Mouse (Mus musculus) liver, embryonic 14.5 days (tissue): Measurements from ENCODE around the gene Gimd1. TPM values are rescaled to one million over a fixed set of nuclear protein-coding genes. Genes with fewer than 3 reads are reported as not detected.

Experiments used
- ATAC-seq: fragments of 200-750 bp; cut with Nextera tagmentation; 2 replicates; pipeline ENCODE4 v1.8.0; 2017; ENCODE audit warnings: moderate number of reproducible peaks, mild to moderate bottlenecking, moderate library complexity; ENCODE audit not compliant: insufficient read depth
- DNase-seq, 3 experiments: peaks; one replicate each; pipeline ENCODE4 v3.0.0-alpha.2; 2012 to 2013; ENCODE audit warnings: low read depth in 3 of 3, low spot score in 3 of 3
- H3K27ac ChIP-seq: fragments of 300-500 bp; sonication (generic); 2 replicates; pipeline ENCODE4 v1.5.1; 2014; ENCODE audit warnings: moderate library complexity, mild to moderate bottlenecking, control low read depth, inconsistent platforms
- H3K27me3 ChIP-seq: fragments of 300-500 bp; sonication (generic); 2 replicates; pipeline ENCODE4 v1.6.1; 2014; ENCODE audit warnings: mild to moderate bottlenecking, low read length, moderate library complexity; ENCODE audit not compliant: control insufficient read depth, insufficient read depth
- H3K36me3 ChIP-seq: fragments of 300-500 bp; sonication (generic); replicated peaks from 2 replicates; pipeline ENCODE4 v1.6.1; 2014; ENCODE audit warnings: low read depth; ENCODE audit not compliant: control insufficient read depth, insufficient read depth
- H3K4me1 ChIP-seq, 2 experiments: fragments of 200-500 bp in 1 of 2; fragments of 300-500 bp in 1 of 2; sonication (generic) in 1 of 2; replicated peaks; 2 replicates each; pipeline ENCODE4 v1.6.1; 2012 to 2014; ENCODE audit warnings: antibody characterized with exemption in 1 of 2, inconsistent platforms in 1 of 2, low read length in 1 of 2; ENCODE audit not compliant: control insufficient read depth in 2 of 2, insufficient read depth in 2 of 2
- H3K4me2 ChIP-seq: fragments of 300-500 bp; sonication (generic); 2 replicates; pipeline ENCODE4 v1.6.1; 2014; ENCODE audit warnings: low read depth, mild to moderate bottlenecking, control low read depth, moderate library complexity
- H3K4me3 ChIP-seq, 2 experiments: fragments of 200-500 bp in 1 of 2; fragments of 300-500 bp in 1 of 2; sonication (generic) in 1 of 2; 2 replicates each; pipeline ENCODE4 v1.5.1; 2012 to 2014; ENCODE audit warnings: low read depth in 2 of 2, low read length in 2 of 2, mild to moderate bottlenecking in 2 of 2, control low read depth in 1 of 2, inconsistent platforms in 1 of 2, moderate library complexity in 1 of 2; ENCODE audit not compliant: insufficient read depth in 1 of 2
- H3K9ac ChIP-seq: fragments of 300-500 bp; sonication (generic); replicated peaks from 2 replicates; pipeline ENCODE4 v1.6.1; 2014; ENCODE audit warnings: mild to moderate bottlenecking, control low read depth, moderate library complexity
- H3K9me3 ChIP-seq: fragments of 300-500 bp; sonication (generic); 2 replicates; pipeline ENCODE4 v1.6.1; 2016; ENCODE audit warnings: low read length, mixed read lengths; ENCODE audit not compliant: control insufficient read depth
- CTCF ChIP-seq: IDR thresholded peaks from 2 replicates; pipeline ENCODE4 v1.5.1; 2016; ENCODE audit warnings: antibody characterized with exemption, low read depth, control low read depth
- EP300 ChIP-seq: IDR thresholded peaks from 2 replicates; pipeline ENCODE4 v1.6.1; 2016; ENCODE audit warnings: antibody characterized with exemption, low read depth
- WGBS: fragments of 180-500 bp; shearing (Covaris S2); extraction: QIAGEN DNeasy Blood & Tissue Kit; methylation state at CpG from one replicate; pipeline ENCODE4 v1.1.7; 2014; ENCODE audit not compliant: insufficient replicate concordance; 5-methylcytosine and 5-hydroxymethylcytosine counted together
- polyA plus RNA-seq, 2 experiments: library from polyadenylated mRNA; depleted of rRNA in 1 of 2; stranded (reverse) in 1 of 2; unstranded in 1 of 2; fragments of >200 nt; fragmentation: Nextera tagmentation in 1 of 2; extraction: Ambion mirVana in 1 of 2; gene quantifications; 2 replicates each; pipeline versions ENCODE4 v1.2.1 to v1.2.3; 2012 to 2014

Gimd1 gene
- polyA plus RNA-seq, 2 experiments, result 4.2 to 7.9 TPM

DNA sequence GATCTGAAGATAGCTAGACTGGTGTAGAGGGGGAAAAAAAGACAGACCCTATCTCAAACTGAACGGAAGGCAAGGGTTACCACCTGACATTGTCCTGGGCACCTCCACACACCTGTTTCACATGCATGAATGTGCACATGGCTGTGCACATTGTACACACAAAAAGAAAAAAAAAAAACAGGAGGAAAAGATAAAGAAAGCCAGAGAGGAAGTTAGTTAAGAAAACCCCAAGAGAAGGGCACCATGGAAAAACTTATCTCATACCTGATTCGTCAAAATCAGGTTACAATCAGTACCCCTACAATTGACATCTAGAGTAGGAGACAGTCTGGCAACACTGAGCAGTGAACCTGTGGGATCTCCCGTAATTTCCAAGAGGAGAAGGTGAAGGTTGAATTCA is 39.6 kb upstream of the Gimd1 start:
- Histone ChIP-seq H3K9ac (no peak overlapping the region), H3K27ac (no peak overlapping the region), H3K4me3 (no peak overlapping the region), H3K27me3 (no peaks in the 10 kb centered on the region), H3K36me3 (no peaks in the 10 kb centered on the region), H3K4me1 (no peaks in the 10 kb centered on the region), H3K4me2 (no peak overlapping the region), H3K9me3 (no peaks in the 10 kb centered on the region)
- DNase-seq (no peak), ATAC-seq (no peak)
- WGBS, result 44% methylated on average over 3 of the region's 3 CpGs
- TF ChIP-seq CTCF (no peak), EP300 (no peak)

DNA sequence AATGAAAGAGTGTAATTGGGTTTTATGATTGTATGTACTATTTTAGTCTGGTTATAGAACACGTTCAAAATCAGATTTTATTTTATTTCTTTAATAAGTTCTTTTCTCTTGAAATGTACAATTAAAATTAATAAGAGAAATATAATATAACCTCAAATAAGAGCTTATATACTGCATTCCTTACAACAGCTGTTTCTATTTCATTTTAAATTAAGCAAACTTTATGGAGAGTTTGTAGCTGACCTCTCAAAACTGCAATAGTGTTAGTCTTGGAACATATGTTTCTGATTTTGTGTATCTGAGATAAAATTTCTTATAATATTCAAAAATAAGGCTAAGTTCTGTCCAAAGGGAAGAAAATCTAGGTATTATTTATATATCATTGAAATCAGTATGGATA is 39.0 kb upstream of the Gimd1 start:
- Histone ChIP-seq H3K27ac (no peak overlapping the region), H3K9me3 (no peaks in the 10 kb centered on the region), H3K4me2 (no peak overlapping the region), H3K4me3 (no peak overlapping the region), H3K9ac (no peak overlapping the region), H3K27me3 (no peaks in the 10 kb centered on the region), H3K4me1 (no peaks in the 10 kb centered on the region), H3K36me3 (no peaks in the 10 kb centered on the region)
- TF ChIP-seq EP300 (no peak), CTCF (no peak)
- 40% methylated on average over 1 of the region's 1 CpGs for WGBS
- DNase-seq, result no peak
- no peak for ATAC-seq

DNA sequence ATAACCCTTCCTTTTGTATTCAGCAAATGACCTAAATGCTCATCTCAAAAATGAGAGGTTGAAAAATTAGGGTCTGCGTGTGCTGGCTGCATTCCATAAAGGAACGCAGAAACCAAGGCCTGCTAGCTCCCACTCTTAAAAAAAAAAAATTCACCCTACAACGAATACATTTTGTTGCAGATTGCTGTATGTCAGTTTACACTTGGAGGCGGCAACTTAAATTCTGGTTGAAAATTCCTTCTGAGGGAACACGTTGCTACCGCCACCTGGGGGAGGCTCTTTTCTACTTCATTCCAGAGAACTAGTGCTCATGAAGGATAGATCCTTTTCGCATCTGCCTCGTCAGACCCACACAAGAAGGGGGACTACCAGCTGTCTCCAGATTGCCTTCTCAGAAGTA is 879 bp upstream of the Gimd1 start:
- WGBS, result 42% methylated on average over 8 of the region's 8 CpGs
- H3K27ac ChIP-seq, result no peak overlapping the region
- H3K4me1 ChIP-seq, result no peaks in the 10 kb centered on the region
- no peak overlapping the region for H3K4me2 ChIP-seq
- H3K9ac ChIP-seq, result no peak overlapping the region
- no peak for DNase-seq
- no peaks in the 10 kb centered on the region for H3K27me3 ChIP-seq
- no peaks in the 10 kb centered on the region for H3K9me3 ChIP-seq
- H3K36me3 ChIP-seq, result no peaks in the 10 kb centered on the region
- H3K4me3 ChIP-seq, result no peak overlapping the region
- no peak for ATAC-seq
- TF ChIP-seq CTCF (no peak), EP300 (no peak)

- H3K4me1 ChIP-seq, result no peaks in the 10 kb centered on the region
- ATAC-seq, result no peak
These were observed 3.6 kb downstream of the Gimd1 start for GRCm38 (mm10) chr3:132633261-132633660.

GRCm38 (mm10) chr3:132637080-132637479 is 7.5 kb downstream of the Gimd1 start:
- Histone ChIP-seq H3K9me3 (no peaks in the 10 kb centered on the region), H3K4me2 (no peak overlapping the region), H3K36me3 (no peaks in the 10 kb centered on the region), H3K27me3 (no peaks in the 10 kb centered on the region), H3K27ac (no peak overlapping the region), H3K4me1 (no peaks in the 10 kb centered on the region), H3K9ac (no peak overlapping the region), H3K4me3 (no peak overlapping the region)
- 60% methylated on average over 3 of the region's 3 CpGs for WGBS
- DNase-seq, result no peak
- TF ChIP-seq EP300, result no peak
- no peak for TF ChIP-seq CTCF
- ATAC-seq, result no peak

More at GRCm38 (mm10) chr3:132633261-132633660, 3.6 kb downstream of the Gimd1 start:
- Histone ChIP-seq H3K27ac (no peak overlapping the region), H3K36me3 (no peaks in the 10 kb centered on the region), H3K27me3 (no peaks in the 10 kb centered on the region), H3K9ac (no peak overlapping the region), H3K9me3 (no peaks in the 10 kb centered on the region), H3K4me3 (no peak overlapping the region), H3K4me2 (no peak overlapping the region)
- 26% methylated on average over 2 of the region's 2 CpGs for WGBS
- no peak for DNase-seq
- TF ChIP-seq CTCF (no peak), EP300 (no peak)

DNA sequence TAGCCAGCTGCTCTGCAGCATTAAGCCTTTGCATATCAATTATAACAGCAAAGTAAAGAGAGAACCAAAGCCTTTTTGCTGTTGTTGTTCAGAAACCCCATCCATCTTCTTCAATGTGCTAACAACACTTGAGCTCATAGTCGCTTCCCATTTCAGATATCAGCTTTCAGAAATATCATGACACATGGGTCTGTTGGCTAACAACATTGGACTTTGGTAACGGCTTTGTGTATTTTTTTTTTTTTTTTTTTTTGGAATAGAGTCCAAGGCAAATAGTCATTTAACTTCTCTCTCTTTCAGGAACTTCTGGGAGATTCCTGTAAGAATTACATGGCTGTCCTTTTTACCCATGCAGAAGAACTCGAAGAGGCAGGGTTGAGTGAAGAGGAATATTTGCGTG is 14.5 kb downstream of the Gimd1 start:
- Histone ChIP-seq H3K4me3 (no peak overlapping the region), H3K27me3 (no peaks in the 10 kb centered on the region), H3K4me2 (no peak overlapping the region), H3K4me1 (no peaks in the 10 kb centered on the region), H3K27ac (no peak overlapping the region), H3K36me3 (no peaks in the 10 kb centered on the region), H3K9me3 (no peaks in the 10 kb centered on the region), H3K9ac (no peak overlapping the region)
- no peak for TF ChIP-seq EP300
- TF ChIP-seq CTCF, result no peak
- 57% methylated on average over 4 of the region's 4 CpGs for WGBS
- ATAC-seq (no peak), DNase-seq (no peak)
